Mouse (Mus musculus) erythroblast, adult 5-6 weeks (primary cell): Measurements from ENCODE around the gene Atp6v0d1. TPM values are rescaled to one million over a fixed set of nuclear protein-coding genes. Genes with fewer than 3 reads are reported as not detected.

Experiments
- ATAC-seq: replicated peaks from 2 replicates; pipeline ENCODE4 v1.8.0; 2016; ENCODE audit warnings: moderate number of reproducible peaks, mild to moderate bottlenecking, moderate TSS enrichment, inconsistent platforms; ENCODE audit not compliant: poor library complexity, low FRiP score, severe bottlenecking
- total RNA-seq, 2 experiments: library from RNA; stranded (forward) in 1 of 2; stranded (reverse) in 1 of 2; fragments of 150-400 nt in 1 of 2; fragments of 200-764, 138-1000 nt in 1 of 2; gene quantifications; 2 replicates each; pipeline versions ENCODE4 v1.2.3 to v1.2.4; 2015 to 2017; ENCODE audit warnings: low replicate concordance in 2 of 2

The Atp6v0d1 gene
- total RNA-seq, 2 experiments from 2014 or later, result 50.9 to 72.8 TPM

DNA sequence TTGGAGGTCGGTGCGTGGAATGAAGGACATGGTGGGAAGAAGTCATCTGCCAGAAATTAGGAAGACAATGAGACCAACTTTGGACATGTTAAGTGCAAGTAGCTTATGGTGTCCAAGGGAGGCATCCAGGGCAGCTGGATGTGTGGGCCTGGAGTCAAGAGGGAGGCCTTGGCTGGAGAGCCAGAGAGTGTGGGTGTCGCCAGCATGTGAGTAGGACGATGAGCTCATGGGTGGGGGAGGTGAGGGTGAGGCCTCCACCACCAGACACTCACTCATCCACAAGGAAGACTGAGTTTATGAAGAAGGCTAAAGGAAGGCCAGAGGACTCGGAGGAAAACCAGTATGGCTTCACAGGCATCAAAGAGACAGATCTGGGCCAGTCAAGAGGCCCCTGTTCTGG lies 51.2 kb downstream of the Atp6v0d1 start:
- no peak for ATAC-seq

GRCm38 (mm10) chr8:105514194-105514593 lies 51.7 kb downstream of the Atp6v0d1 start:
- ATAC-seq, result no peak

GRCm38 (mm10) chr8:105509997-105510735 lies 55.7 kb downstream of the Atp6v0d1 start:
- ATAC-seq, result no peak

DNA sequence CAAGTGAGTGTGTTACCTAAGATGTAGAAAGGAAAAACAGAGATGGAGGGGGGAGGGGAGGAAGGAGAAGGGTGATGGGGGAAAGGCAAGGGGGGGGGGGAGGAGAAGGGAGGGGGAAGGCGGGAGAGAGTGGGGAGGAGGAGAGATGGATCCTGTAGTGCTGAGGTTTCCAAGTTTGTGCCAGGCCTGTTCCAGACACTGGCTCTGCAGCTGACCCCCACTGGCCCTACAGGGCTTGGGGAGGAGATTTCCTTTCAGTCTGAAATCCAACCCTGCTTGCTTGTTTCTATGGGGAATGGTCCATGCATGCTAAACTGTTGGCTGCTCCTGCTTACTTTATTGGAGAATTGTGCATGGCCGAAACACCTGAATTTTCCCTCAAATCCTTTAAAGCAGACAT lies 57.1 kb downstream of the Atp6v0d1 start:
- no peak for ATAC-seq

- ATAC-seq, result no peak
Measured at GRCm38 (mm10) chr8:105506977-105507376, 58.9 kb downstream of the Atp6v0d1 start.

DNA sequence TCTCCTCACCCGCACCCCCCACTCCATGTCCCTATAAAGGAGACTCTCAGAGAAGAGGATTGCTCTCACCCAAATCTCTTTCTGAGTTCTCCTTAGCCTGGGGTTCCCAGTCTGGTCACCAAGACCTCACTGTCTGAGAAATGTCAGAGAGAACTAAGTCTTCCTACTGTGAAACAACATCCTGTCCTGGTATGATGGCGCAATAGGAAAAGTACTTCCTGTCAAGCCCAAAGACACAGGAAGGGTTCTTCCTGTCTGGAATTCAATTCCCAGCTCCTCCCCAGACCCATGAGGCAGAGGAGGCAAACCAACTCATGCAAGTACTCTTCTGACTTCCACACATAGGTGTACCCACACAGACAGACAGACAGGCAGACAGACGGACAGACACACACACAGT lies 61.2 kb downstream of the Atp6v0d1 start:
- no peak for ATAC-seq

DNA sequence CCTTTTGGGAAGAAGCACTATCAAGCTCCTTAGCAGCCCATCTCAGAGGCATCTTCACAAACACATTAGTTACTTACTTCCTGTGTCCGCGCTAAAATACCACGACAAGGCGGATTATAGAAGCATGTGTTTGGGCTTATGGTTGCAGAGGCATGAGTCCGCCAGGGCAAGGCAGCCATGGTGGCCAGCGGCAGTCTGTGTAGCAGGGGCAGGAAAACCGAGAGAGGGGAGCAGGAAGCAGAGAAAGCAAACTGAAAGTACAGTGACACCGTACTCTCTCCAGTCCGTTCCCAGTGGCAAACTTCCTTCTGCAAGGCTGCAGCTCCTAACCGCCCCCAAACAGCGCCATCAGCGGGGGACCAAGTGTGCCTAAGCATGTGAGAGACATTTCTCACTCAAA lies 66.1 kb downstream of the Atp6v0d1 start:
- no peak for ATAC-seq

- peak; percentile 85 for ATAC-seq
Measured at GRCm38 (mm10) chr8:105496439-105497180, 69.2 kb downstream of the Atp6v0d1 start, which contains the start of gene Zdhhc1. Gene Zdhhc1 (minus strand): TSS chr8:105496902.

GRCm38 (mm10) chr8:105495350-105496302 lies 70.2 kb downstream of the Atp6v0d1 start:
- no peak for ATAC-seq

- ATAC-seq, result no peak
Measured at GRCm38 (mm10) chr8:105494566-105494965, 71.3 kb downstream of the Atp6v0d1 start.

- no peak for ATAC-seq
Measured at GRCm38 (mm10) chr8:105493495-105493894, 72.4 kb downstream of the Atp6v0d1 start.

DNA sequence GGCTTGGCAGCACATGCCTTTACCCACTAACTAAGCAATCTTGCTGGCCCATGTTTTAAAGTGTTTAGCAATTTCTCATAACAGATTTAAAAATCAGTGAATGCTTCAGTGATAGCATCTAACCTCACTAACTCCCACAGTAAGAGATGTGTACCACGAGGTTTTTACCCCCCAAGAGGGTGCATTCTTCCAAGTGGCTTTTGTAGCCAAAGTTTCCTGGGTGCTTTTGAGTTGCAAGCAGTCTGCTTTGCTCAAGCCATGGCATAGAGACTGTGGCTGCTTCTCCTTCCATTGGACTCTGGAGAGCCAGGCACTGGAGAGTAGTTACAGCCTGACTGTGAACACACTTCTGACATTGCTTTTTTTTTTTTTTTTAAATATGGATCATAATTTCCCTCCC lies 76.6 kb downstream of the Atp6v0d1 start:
- ATAC-seq, result no peak

GRCm38 (mm10) chr8:105488082-105488481 lies 77.8 kb downstream of the Atp6v0d1 start:
- no peak for ATAC-seq

GRCm38 (mm10) chr8:105484392-105484791 lies 81.5 kb downstream of the Atp6v0d1 start:
- no peak; the same call in 1 of the 2 replicates for ATAC-seq

DNA sequence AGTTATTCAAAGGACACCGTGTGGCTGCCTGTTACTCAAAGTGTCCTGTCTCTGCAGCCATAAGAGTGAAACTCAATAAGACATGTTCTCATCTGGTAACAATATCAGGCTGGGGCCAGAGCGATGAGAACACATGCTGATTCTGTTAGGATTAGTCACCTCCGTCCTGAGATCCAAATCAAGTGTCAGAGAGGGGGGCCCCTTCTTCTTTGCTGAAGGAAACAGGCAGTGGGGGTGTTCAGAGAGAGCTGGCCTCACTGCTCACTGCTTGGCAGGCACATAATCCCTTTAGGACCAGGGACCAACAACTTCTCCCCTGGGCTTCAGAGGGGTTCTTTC lies 81.8 kb downstream of the Atp6v0d1 start:
- ATAC-seq, result no peak

DNA sequence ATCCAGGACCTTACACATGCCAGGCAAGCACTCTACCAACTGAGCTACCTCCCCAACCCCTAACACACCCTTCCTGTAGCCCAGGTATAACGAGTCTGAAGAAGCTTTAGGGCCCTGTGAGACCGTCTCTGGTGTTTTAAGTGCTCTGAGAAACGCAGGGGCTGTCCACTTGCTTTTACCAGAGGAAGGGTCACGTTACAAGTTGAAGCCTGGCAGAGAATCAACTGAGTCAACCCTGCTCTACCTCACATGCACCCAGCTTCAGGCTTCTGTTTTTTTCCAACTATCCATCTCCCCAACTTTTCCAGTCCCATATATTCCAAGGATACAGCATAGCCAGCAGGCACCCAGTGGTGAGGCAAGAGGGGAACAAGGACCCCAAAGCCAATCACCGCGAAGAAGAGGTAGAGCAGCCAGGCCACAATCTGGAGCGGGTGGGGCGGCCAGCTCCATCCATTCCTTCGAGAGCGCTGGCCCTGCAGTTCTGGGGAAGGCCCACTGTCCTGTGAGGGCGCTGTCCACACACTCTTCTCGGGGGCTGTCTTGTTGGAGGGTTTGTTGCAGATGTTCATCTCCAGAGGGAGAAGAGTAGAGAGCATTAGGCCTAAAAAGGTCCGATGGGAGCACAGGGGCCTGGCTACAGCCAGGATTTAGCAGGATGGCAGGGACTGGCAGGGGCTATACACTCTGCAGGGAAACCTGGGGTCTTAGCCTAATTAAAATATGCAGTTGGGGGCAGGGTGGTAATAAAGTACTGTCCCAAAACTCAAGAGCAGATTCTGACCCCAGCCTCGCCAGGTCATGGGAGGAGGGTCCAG lies 82.4 kb downstream of the Atp6v0d1 start:
- ATAC-seq, result no peak

DNA sequence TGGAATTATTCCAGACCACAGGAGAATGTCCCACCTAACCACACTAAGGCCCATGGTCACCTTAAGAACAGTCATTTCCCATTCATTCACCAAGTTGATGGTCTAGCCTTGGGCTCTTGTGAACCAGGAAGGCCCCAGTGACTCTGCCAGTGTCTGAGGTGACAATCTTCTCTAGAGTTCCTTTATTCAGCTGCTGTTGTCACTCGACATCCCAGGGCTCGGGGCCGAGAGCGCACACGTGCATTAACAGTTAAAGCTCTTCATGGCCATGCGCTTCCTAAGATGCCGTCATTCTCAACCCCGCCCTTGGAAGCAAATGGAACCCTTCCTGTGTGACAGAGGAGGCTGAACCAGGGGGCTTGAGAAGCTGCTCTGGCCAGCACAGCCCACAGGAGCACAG lies 83.7 kb downstream of the Atp6v0d1 start:
- no peak for ATAC-seq

DNA sequence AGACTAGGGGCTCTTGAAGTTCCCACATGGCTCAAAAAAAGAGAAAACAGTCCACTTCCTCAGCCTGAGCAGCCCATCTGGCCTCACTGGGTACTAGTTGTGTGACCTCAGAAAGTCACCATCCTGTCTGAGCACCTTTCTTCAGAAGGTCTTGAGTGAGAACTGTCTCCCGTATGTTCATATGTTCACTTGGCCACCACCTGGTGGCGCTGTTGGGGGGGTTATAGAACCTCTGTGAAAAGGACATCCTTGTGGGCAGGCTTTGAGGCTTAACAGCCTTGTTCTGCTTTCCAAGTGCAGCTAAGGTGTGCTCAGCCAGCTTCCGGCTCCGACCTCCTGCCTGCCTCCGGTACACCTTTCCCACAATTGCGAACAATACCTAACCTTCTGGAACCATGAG lies 84.4 kb downstream of the Atp6v0d1 start:
- 0 out of 2 replicates have a peak, but pooled peaks have one; percentile 40 for ATAC-seq

- ATAC-seq, result no peak
Measured at GRCm38 (mm10) chr8:105481013-105481412, 84.8 kb downstream of the Atp6v0d1 start.
